Mouse (Mus musculus): ENCODE results near the gene Vps26b. TPM values are rescaled to one million over a fixed set of nuclear protein-coding genes. Genes with fewer than 3 reads are reported as not detected.

Gene Vps26b
- polyA plus RNA-seq, 1 experiment from 2014 or later: 28.1 TPM

DNA sequence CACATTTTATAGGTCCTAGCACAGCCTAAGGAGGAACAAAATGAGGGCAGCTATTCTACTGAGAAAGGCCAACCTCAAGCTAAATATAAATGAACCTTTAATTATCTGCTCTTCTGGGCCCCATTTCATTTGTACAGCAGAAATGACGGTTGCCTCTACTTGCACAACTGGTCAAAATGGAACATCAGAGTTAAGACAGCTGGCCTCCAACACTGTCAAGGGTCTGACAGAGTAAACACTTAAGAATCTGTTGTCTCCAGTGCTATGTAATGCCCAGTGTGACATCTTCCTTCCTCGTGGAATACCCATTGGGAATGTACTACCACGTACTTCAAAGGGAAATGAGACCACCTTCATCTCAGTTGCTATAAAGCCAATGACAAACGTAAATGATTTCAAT, 18.3 kb downstream of the Vps26b start:
- H3K36me3 ChIP-seq (ENCODE audit: insufficient read depth, low read length): peaks cover 68% of the 10 kb centered on the region
- H3K9ac ChIP-seq (ENCODE audit: low read depth, low read length): no peak overlapping the region
- H3K27ac ChIP-seq: no peak overlapping the region
- no peaks in the 10 kb centered on the region for H3K27me3 ChIP-seq (ENCODE audit: insufficient read depth, low read length)
- DNase-seq (ENCODE audit: low spot score) (no peak), ATAC-seq (replicated peaks; ENCODE audit: low FRiP score, low read depth) (no peak)
- no peaks in the 10 kb centered on the region for H3K9me3 ChIP-seq (replicated peaks; ENCODE audit: low read length)
- H3K4me1 ChIP-seq (replicated peaks; ENCODE audit: insufficient read depth, low read length): no peaks in the 10 kb centered on the region
- WGBS: 91% methylated on average over 4 of the region's 4 CpGs
- H3K4me3 ChIP-seq (replicated peaks; ENCODE audit: low read depth, low read length): no peak overlapping the region
- H3K4me2 ChIP-seq (ENCODE audit: low read length): no peak overlapping the region
- TF ChIP-seq CTCF (IDR thresholded peaks at IDR 0.05; ENCODE audit: low read depth): no peak

DNA sequence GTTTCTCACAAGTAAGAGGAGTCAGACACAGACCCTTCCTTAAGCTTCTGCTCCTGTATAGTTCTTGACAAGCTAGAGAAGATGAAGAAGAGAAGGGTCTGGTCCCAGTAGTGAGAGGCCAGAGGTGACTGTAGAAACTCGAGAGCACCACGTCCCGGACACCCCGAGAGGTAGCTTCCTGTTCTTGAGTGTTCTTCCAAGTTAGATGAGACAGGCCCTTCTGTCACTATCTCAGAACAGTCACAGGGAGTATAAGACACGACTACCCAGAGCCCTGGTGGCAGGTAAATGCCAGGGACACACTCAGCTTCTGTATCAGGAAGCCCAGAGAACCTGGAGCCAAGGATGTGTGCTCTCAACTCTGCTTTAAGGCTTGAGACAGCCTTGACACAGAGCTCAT, 20.6 kb downstream of the Vps26b start:
- Histone ChIP-seq H3K27me3 (ENCODE audit: insufficient read depth, low read length) (no peaks in the 10 kb centered on the region), H3K36me3 (ENCODE audit: insufficient read depth, low read length) (peaks cover 72% of the 10 kb centered on the region), H3K4me3 (replicated peaks; ENCODE audit: low read depth, low read length) (no peak overlapping the region), H3K9ac (ENCODE audit: low read depth, low read length) (no peak overlapping the region), H3K4me1 (replicated peaks; ENCODE audit: insufficient read depth, low read length) (no peaks in the 10 kb centered on the region), H3K9me3 (replicated peaks; ENCODE audit: low read length) (no peaks in the 10 kb centered on the region), H3K27ac (no peak overlapping the region), H3K4me2 (ENCODE audit: low read length) (no peak overlapping the region)
- 81% methylated on average over 5 of the region's 5 CpGs for WGBS
- DNase-seq (ENCODE audit: low spot score): no peak
- ATAC-seq (replicated peaks; ENCODE audit: low FRiP score, low read depth): no peak
- TF ChIP-seq CTCF (IDR thresholded peaks at IDR 0.05; ENCODE audit: low read depth): no peak

DNA sequence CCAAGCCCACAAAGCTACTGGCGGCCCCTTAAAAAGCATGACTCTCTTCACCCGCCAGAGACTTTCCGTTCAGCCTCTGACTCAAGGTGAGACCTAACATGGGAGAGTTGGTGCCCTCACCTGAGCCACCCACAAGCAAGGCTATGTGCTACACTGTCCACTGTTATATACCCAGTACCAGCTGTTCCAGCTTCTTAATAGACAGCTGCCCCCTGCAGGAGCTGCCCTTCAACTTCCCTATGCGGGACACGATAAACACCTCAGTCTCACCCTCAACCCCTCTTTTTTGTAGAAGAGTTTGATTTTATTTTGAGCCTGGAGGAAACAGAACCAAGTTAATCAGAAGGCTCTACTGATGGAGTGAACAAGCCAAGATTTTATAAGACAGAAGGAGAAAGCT, 23.0 kb downstream of the Vps26b start:
- H3K27ac ChIP-seq: no peak overlapping the region
- H3K27me3 ChIP-seq (ENCODE audit: insufficient read depth, low read length): no peaks in the 10 kb centered on the region
- H3K9ac ChIP-seq (ENCODE audit: low read depth, low read length): no peak overlapping the region
- H3K4me2 ChIP-seq (ENCODE audit: low read length): no peak overlapping the region
- no peak for TF ChIP-seq CTCF (IDR thresholded peaks at IDR 0.05; ENCODE audit: low read depth)
- ATAC-seq (replicated peaks; ENCODE audit: low FRiP score, low read depth) (no peak), DNase-seq (ENCODE audit: low spot score) (no peak)
- WGBS: 95% methylated on average over 5 of the region's 5 CpGs
- H3K4me3 ChIP-seq (replicated peaks; ENCODE audit: low read depth, low read length): no peak overlapping the region
- peaks cover 70% of the 10 kb centered on the region for H3K36me3 ChIP-seq (ENCODE audit: insufficient read depth, low read length)
- H3K4me1 ChIP-seq (replicated peaks; ENCODE audit: insufficient read depth, low read length): no peaks in the 10 kb centered on the region
- H3K9me3 ChIP-seq (replicated peaks; ENCODE audit: low read length): no peaks in the 10 kb centered on the region

DNA sequence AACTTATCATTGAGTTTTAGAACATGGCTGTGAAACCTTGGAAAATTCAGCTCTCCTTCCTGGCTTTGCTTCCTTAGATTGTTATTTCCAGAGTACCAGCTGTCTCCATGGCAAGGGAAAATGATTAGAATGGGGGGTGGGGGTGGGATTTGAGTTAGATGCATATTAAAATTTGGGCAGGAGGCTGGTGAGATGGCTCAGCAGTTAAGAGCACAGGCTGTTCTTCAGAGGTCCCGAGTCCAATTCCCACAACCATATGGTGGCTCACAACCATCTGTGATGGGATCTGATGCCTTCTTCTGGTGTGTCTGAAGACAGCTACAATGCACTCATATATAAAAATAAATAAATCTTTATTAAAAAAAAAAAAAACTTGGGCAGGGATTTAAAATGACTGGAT, 23.9 kb downstream of the Vps26b start:
- H3K4me1 ChIP-seq (replicated peaks; ENCODE audit: insufficient read depth, low read length): no peaks in the 10 kb centered on the region
- no peaks in the 10 kb centered on the region for H3K27me3 ChIP-seq (ENCODE audit: insufficient read depth, low read length)
- no peaks in the 10 kb centered on the region for H3K9me3 ChIP-seq (replicated peaks; ENCODE audit: low read length)
- no peak for DNase-seq (ENCODE audit: low spot score)
- H3K27ac ChIP-seq: no peak overlapping the region
- peaks cover 62% of the 10 kb centered on the region for H3K36me3 ChIP-seq (ENCODE audit: insufficient read depth, low read length)
- WGBS: 70% methylated on average over 1 of the region's 1 CpGs
- ATAC-seq (replicated peaks; ENCODE audit: low FRiP score, low read depth): no peak
- no peak overlapping the region for H3K4me3 ChIP-seq (replicated peaks; ENCODE audit: low read depth, low read length)
- no peak overlapping the region for H3K9ac ChIP-seq (ENCODE audit: low read depth, low read length)
- no peak overlapping the region for H3K4me2 ChIP-seq (ENCODE audit: low read length)
- TF ChIP-seq CTCF (IDR thresholded peaks at IDR 0.05; ENCODE audit: low read depth): no peak

DNA sequence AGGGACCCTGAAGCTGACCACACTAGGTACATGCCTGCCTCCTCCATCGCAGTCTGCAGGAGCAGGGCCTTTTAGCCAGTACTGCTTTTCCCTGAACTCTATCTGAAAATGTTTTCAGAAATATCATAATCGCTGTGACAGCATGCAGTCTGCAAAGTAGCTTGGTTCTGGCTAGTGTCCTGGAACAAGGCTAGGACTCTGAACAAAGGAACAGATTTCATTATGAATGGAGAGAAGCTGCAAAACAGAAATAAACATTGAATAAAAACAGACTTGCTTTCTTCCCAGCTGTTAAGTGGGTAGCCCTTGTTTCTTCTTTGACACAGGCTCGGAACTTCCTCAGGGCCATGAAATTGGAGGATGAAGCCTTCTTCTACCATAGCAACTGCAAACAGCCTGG, 24.6 kb downstream of the Vps26b start:
- 94% methylated on average over 3 of the region's 3 CpGs for WGBS
- DNase-seq (ENCODE audit: low spot score) (no peak), ATAC-seq (replicated peaks; ENCODE audit: low FRiP score, low read depth) (no peak)
- no peak overlapping the region for H3K27ac ChIP-seq
- TF ChIP-seq CTCF (IDR thresholded peaks at IDR 0.05; ENCODE audit: low read depth): no peak
- H3K36me3 ChIP-seq (ENCODE audit: insufficient read depth, low read length): peaks cover 57% of the 10 kb centered on the region
- no peak overlapping the region for H3K4me3 ChIP-seq (replicated peaks; ENCODE audit: low read depth, low read length)
- no peaks in the 10 kb centered on the region for H3K27me3 ChIP-seq (ENCODE audit: insufficient read depth, low read length)
- H3K9me3 ChIP-seq (replicated peaks; ENCODE audit: low read length): no peaks in the 10 kb centered on the region
- no peak overlapping the region for H3K9ac ChIP-seq (ENCODE audit: low read depth, low read length)
- no peaks in the 10 kb centered on the region for H3K4me1 ChIP-seq (replicated peaks; ENCODE audit: insufficient read depth, low read length)
- H3K4me2 ChIP-seq (ENCODE audit: low read length): no peak overlapping the region

DNA sequence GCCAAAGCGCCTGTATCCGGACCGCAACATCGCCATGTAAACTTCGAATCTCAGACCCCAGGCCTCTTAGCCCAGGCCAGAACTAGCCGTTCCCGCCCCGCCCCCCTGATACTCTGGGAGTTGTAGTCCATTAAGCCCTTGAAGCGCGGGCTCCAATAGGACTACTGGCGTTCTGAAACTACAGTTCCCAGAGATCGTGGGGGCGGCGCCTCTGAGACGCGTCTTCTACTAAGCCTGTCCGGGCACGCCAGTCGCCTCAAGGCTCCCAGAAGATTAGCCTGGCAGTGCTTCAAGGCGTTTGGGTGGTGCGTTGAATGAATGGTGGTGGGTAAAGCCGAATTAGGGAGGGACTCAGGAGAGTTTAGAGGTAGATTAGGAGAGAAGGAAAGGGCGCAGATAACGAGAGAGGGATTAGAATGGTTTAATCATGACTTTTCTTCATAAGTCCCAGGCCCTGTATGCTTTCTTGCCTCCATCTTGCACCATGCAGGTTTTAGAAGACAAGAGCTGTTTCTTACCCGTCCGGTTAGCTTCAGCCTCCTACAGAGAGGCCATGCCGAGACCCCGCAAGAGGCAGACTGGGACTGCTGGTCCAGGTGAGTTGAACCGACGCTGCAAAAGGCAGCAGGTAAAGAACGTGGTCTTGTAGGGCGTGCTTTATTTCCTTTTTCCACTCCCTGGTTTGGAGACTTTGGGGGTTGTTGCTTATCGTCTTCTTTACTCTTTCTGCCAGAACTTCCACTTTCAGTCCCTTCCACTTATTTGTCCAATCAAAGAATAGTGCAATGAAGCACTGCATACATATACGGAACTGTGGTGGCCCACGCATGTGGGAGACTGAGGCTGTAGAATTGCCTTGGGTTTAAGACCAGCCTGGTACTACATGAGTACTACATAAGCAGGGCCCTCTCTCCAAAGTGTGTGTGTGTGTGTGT, 30.1 kb downstream of the Vps26b start, which contains the start of the genes Acad8 and Thyn1:
Acad8 (minus strand) TSS at position 106 of the 935 bp plus-strand sequence.
Thyn1 (plus strand) TSS at position 250 of the 935 bp plus-strand sequence.
- peak; percentile 99 for ATAC-seq (replicated peaks; ENCODE audit: low FRiP score, low read depth)
- DNase-seq (ENCODE audit: low spot score): peak; percentile 99
- peak within 1 kb of the TSS; percentile 92 for H3K9ac ChIP-seq (ENCODE audit: low read depth, low read length)
- H3K9me3 ChIP-seq (replicated peaks; ENCODE audit: low read length): no peaks in the 10 kb centered on the region
- H3K27ac ChIP-seq: peak within 1 kb of the TSS; percentile 80
- H3K36me3 ChIP-seq (ENCODE audit: insufficient read depth, low read length): peaks cover 15% of the 10 kb centered on the region; the same call in 1 of the 2 replicates
- peaks cover 4% of the 10 kb centered on the region; the same call in 1 of the 2 replicates for H3K4me1 ChIP-seq (replicated peaks; ENCODE audit: insufficient read depth, low read length)
- H3K4me3 ChIP-seq (replicated peaks; ENCODE audit: low read depth, low read length): peak within 1 kb of the TSS; percentile 71
- WGBS: under 1% methylated on average over 35 of the region's 35 CpGs
- no peak for TF ChIP-seq CTCF (IDR thresholded peaks at IDR 0.05; ENCODE audit: low read depth)
- no peaks in the 10 kb centered on the region for H3K27me3 ChIP-seq (ENCODE audit: insufficient read depth, low read length)
- peak within 1 kb of the TSS; percentile 90 for H3K4me2 ChIP-seq (ENCODE audit: low read length)
